Mouse (Mus musculus): Measurements from ENCODE around the gene Zic2. TPM values are rescaled to one million over a fixed set of nuclear protein-coding genes. Genes with fewer than 3 reads are reported as not detected.

Gene Zic2
- polyA plus RNA-seq, 1 experiment from 2014 or later: 2.1 TPM

- peaks cover 5% of the 10 kb centered on the region for H3K4me1 ChIP-seq (ENCODE audit: control insufficient read depth, insufficient read depth, low read length)
- H3K27me3 ChIP-seq (ENCODE audit: control insufficient read depth, insufficient read depth, low read length): peaks cover 65% of the 10 kb centered on the region
- ATAC-seq (replicated peaks; ENCODE audit: insufficient number of reproducible peaks, low FRiP score, low TSS enrichment, low read depth): no peak
- no peak overlapping the region for H3K27ac ChIP-seq (replicated peaks; ENCODE audit: low read depth, low read length)
- H3K4me2 ChIP-seq (ENCODE audit: low read depth, low read length): peak overlapping the region; percentile 10; the same call in 1 of the 2 replicates
- DNase-seq (ENCODE audit: low spot score): peak; percentile 49
- no peak overlapping the region for H3K4me3 ChIP-seq (ENCODE audit: low read depth, low read length)
- 4% methylated on average over 2 of the region's 2 CpGs for WGBS
- H3K9ac ChIP-seq (replicated peaks; ENCODE audit: low read length): peak overlapping the region; percentile 18; the same call in 1 of the 2 replicates
- no peaks in the 10 kb centered on the region for H3K36me3 ChIP-seq (replicated peaks; ENCODE audit: control insufficient read depth, insufficient read depth, low read depth, low read length)
- H3K9me3 ChIP-seq (replicated peaks; ENCODE audit: control insufficient read depth, low read length): no peaks in the 10 kb centered on the region
Measured at GRCm38 (mm10) chr14:122480355-122480754, 5.1 kb downstream of the Zic2 start.

DNA sequence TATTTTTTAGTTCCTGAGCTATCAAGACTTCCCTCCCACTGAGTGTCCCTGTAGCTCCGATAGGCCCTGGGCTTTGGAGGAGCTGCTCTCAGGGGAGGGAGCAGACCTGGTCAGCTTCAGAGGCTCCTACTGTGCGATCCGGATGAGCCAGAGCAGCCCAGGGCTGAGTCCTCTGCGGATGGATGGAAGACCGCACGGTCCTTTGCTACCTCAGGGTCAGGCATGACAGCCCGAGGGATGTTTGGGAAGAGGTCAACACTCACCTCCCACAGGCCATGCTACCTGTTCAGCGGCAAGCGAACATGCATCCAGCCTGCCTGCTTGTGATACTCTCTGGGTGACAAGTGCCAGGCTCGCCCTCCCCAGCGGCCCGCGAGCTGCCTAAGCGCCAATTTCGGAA is 5.9 kb downstream of the Zic2 start:
- H3K27me3 ChIP-seq (ENCODE audit: control insufficient read depth, insufficient read depth, low read length): peaks cover 57% of the 10 kb centered on the region
- ATAC-seq (replicated peaks; ENCODE audit: insufficient number of reproducible peaks, low FRiP score, low TSS enrichment, low read depth): 0 out of 2 replicates have a peak, but pooled peaks have one; percentile 47
- peak; percentile 24 for DNase-seq (ENCODE audit: low spot score)
- peaks cover 3% of the 10 kb centered on the region; the same call in 1 of the 2 replicates for H3K4me1 ChIP-seq (ENCODE audit: control insufficient read depth, insufficient read depth, low read length)
- H3K36me3 ChIP-seq (replicated peaks; ENCODE audit: control insufficient read depth, insufficient read depth, low read depth, low read length): no peaks in the 10 kb centered on the region
- no peak overlapping the region for H3K4me2 ChIP-seq (ENCODE audit: low read depth, low read length)
- WGBS: 4% methylated on average over 15 of the region's 15 CpGs
- no peak overlapping the region for H3K9ac ChIP-seq (replicated peaks; ENCODE audit: low read length)
- H3K9me3 ChIP-seq (replicated peaks; ENCODE audit: control insufficient read depth, low read length): no peaks in the 10 kb centered on the region
- no peak overlapping the region; the same call in 1 of the 2 replicates for H3K4me3 ChIP-seq (ENCODE audit: low read depth, low read length)
- no peak overlapping the region for H3K27ac ChIP-seq (replicated peaks; ENCODE audit: low read depth, low read length)

DNA sequence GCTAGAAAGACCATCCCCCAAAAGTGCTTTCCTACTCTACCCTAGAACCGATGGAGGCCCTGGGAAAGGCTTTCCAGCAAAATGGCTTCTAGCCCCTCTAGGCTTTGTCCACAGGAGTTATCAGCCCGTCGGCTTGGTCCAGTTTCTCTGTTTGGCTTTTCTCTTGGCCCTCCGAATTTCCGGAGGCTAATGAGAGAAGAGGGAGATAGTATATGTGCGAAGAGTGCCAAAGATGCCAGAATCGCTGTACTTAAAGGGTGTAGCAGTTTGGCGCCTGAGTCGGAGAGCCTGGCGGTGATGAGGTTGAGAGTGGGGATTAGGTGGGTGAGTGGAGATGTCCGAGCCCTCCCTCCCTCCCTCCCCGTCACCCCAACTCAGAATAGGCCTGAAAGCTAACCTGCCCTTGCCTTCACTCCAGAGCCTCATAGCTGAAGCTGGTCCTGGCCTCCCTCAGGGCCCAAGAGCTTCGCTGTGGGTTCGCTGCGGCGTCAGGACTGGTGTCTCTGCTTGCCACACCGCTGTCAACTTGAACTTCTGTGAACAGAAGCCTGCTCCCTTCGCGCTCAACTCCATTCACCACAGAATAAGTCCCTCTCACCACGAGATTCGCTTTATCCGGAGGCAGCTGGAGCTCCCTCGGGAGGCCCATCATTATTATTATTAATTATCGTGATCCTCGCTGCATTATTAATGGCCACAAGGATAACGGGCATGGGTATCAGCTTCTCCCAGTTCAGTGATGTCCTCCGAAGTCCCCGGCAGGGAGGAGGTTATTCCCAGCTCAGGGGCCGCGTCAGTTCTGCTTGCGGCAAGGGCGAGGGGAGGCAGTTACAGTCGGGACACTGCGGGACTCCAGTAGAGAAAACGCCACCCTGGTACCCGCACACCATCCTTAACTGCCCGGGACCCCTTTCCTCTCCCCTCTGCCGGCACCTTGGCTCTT is 7.1 kb downstream of the Zic2 start:
- peaks cover 3% of the 10 kb centered on the region; the same call in 1 of the 2 replicates for H3K4me1 ChIP-seq (ENCODE audit: control insufficient read depth, insufficient read depth, low read length)

GRCm38 (mm10) chr14:122483024-122483385 is 7.8 kb downstream of the Zic2 start:
- Histone ChIP-seq H3K4me2 (ENCODE audit: low read depth, low read length) (peak overlapping the region; percentile 2; the same call in 1 of the 2 replicates), H3K4me3 (ENCODE audit: low read depth, low read length) (no peak overlapping the region), H3K36me3 (replicated peaks; ENCODE audit: control insufficient read depth, insufficient read depth, low read depth, low read length) (no peaks in the 10 kb centered on the region), H3K9ac (replicated peaks; ENCODE audit: low read length) (no peak overlapping the region), H3K4me1 (ENCODE audit: control insufficient read depth, insufficient read depth, low read length) (peaks cover 3% of the 10 kb centered on the region; the same call in 1 of the 2 replicates), H3K27ac (replicated peaks; ENCODE audit: low read depth, low read length) (no peak overlapping the region), H3K27me3 (ENCODE audit: control insufficient read depth, insufficient read depth, low read length) (peaks cover 54% of the 10 kb centered on the region), H3K9me3 (replicated peaks; ENCODE audit: control insufficient read depth, low read length) (no peaks in the 10 kb centered on the region)
- under 1% methylated on average over 5 of the region's 5 CpGs for WGBS
- DNase-seq (ENCODE audit: low spot score) (peak; percentile 27), ATAC-seq (replicated peaks; ENCODE audit: insufficient number of reproducible peaks, low FRiP score, low TSS enrichment, low read depth) (no peak)

More for the DNA sequence above, 7.1 kb downstream of the Zic2 start:
- H3K4me2 ChIP-seq (ENCODE audit: low read depth, low read length): peak overlapping the region; percentile 2; the same call in 1 of the 2 replicates
- ATAC-seq (replicated peaks; ENCODE audit: insufficient number of reproducible peaks, low FRiP score, low TSS enrichment, low read depth) (peak; percentile 25), DNase-seq (ENCODE audit: low spot score) (peak; percentile 41)
- no peak overlapping the region for H3K27ac ChIP-seq (replicated peaks; ENCODE audit: low read depth, low read length)
- no peaks in the 10 kb centered on the region for H3K36me3 ChIP-seq (replicated peaks; ENCODE audit: control insufficient read depth, insufficient read depth, low read depth, low read length)
- H3K9me3 ChIP-seq (replicated peaks; ENCODE audit: control insufficient read depth, low read length): no peaks in the 10 kb centered on the region
- peaks cover 54% of the 10 kb centered on the region for H3K27me3 ChIP-seq (ENCODE audit: control insufficient read depth, insufficient read depth, low read length)
- H3K9ac ChIP-seq (replicated peaks; ENCODE audit: low read length): no peak overlapping the region
- H3K4me3 ChIP-seq (ENCODE audit: low read depth, low read length): no peak overlapping the region
- WGBS: under 1% methylated on average over 38 of the region's 38 CpGs

DNA sequence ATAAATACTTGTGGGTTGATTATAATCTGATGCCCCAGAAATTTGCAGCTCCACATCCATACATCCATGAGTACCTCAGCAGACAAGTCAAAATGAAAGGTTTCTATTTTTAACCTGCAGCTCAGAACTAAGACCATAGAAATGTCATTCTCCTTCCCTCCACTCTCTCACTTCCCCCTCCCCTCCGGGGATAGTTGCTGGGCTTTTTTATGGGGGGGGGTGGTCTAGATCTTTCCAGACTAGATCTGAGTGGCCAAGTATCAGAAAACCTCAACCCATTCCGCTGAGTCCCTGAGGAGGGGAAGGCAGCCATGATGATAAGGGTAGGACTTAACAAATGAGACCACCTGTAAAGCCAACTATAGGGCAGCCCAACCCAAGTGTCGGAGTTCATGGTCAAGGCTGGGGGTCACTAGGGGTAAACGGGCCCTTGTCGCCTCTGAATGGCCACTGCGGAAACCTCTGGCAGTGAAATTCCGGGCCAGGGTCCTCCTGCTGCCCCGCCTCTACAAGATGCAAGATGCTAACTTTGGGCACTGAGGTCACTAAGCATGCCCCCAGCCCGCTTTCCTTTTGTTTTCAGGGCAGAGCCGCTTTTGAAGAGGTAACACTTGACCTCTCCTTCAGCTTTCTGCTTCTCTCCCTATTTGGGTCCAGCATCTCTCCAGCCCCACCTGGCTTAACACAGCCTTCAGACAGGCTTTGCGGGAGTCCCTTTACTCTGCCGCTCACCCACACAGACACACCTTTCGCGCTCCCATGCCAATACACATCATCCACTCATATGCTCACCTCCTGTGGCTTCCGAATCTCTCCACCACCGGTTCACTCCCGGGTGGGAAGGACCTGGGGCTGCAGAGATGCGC is 8.6 kb downstream of the Zic2 start:
- H3K36me3 ChIP-seq (replicated peaks; ENCODE audit: control insufficient read depth, insufficient read depth, low read depth, low read length): no peaks in the 10 kb centered on the region
- no peak overlapping the region for H3K9ac ChIP-seq (replicated peaks; ENCODE audit: low read length)
- peaks cover 51% of the 10 kb centered on the region for H3K27me3 ChIP-seq (ENCODE audit: control insufficient read depth, insufficient read depth, low read length)
- H3K27ac ChIP-seq (replicated peaks; ENCODE audit: low read depth, low read length): no peak overlapping the region
- H3K9me3 ChIP-seq (replicated peaks; ENCODE audit: control insufficient read depth, low read length): no peaks in the 10 kb centered on the region
- peaks cover 2% of the 10 kb centered on the region; the same call in 1 of the 2 replicates for H3K4me1 ChIP-seq (ENCODE audit: control insufficient read depth, insufficient read depth, low read length)
- DNase-seq (ENCODE audit: low spot score) (peak; percentile 12), ATAC-seq (replicated peaks; ENCODE audit: insufficient number of reproducible peaks, low FRiP score, low TSS enrichment, low read depth) (no peak)
- H3K4me3 ChIP-seq (ENCODE audit: low read depth, low read length): no peak overlapping the region
- H3K4me2 ChIP-seq (ENCODE audit: low read depth, low read length): no peak overlapping the region
- 1% methylated on average over 18 of the region's 18 CpGs for WGBS

GRCm38 (mm10) chr14:122484458-122484843 is 9.2 kb downstream of the Zic2 start:
- H3K27ac ChIP-seq (replicated peaks; ENCODE audit: low read depth, low read length): no peak overlapping the region
- peaks cover 49% of the 10 kb centered on the region for H3K27me3 ChIP-seq (ENCODE audit: control insufficient read depth, insufficient read depth, low read length)
- ATAC-seq (replicated peaks; ENCODE audit: insufficient number of reproducible peaks, low FRiP score, low TSS enrichment, low read depth): no peak
- H3K4me1 ChIP-seq (ENCODE audit: control insufficient read depth, insufficient read depth, low read length): no peaks in the 10 kb centered on the region
- H3K36me3 ChIP-seq (replicated peaks; ENCODE audit: control insufficient read depth, insufficient read depth, low read depth, low read length): no peaks in the 10 kb centered on the region
- no peak overlapping the region for H3K9ac ChIP-seq (replicated peaks; ENCODE audit: low read length)
- no peak for DNase-seq (ENCODE audit: low spot score)
- no peak overlapping the region for H3K4me3 ChIP-seq (ENCODE audit: low read depth, low read length)
- H3K9me3 ChIP-seq (replicated peaks; ENCODE audit: control insufficient read depth, low read length): no peaks in the 10 kb centered on the region
- WGBS: 7% methylated on average over 4 of the region's 4 CpGs
- H3K4me2 ChIP-seq (ENCODE audit: low read depth, low read length): no peak overlapping the region

DNA sequence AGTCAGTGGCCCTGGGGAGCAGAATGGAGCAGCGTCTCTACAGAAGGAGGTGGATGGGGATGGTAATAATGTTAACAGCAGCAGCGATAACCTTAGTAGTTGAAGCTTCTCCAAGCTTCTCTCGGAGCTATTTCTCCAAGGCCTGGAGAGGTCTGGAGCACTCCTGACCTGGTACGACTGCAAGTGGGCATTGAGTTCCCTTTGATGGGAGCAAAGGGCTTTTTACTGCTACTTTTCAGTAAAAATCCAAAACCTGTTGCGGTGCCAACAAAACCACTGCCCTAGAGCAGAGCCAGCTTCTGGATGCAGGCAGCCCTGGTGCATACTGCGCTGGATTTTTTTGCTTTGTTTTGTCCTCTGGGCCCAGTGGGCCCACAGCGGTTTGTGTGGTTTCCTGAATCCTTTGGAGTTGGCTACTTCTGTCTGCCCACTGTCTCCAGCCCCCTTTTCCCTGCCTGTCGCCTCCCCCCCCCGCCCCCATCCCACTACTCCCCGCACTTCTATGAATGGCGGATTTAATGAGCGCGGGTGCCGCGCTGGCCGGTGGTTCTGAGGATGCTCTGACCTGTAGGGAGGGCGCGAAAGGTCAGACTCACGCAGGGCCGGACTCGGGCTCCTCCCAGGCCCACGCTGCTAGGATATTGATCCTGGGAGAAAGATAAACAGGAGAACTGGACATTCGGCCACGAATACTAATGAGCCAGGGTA is 9.8 kb downstream of the Zic2 start:
- H3K9me3 ChIP-seq (replicated peaks; ENCODE audit: control insufficient read depth, low read length): no peaks in the 10 kb centered on the region
- H3K27ac ChIP-seq (replicated peaks; ENCODE audit: low read depth, low read length): no peak overlapping the region
- H3K9ac ChIP-seq (replicated peaks; ENCODE audit: low read length): no peak overlapping the region
- H3K4me2 ChIP-seq (ENCODE audit: low read depth, low read length): no peak overlapping the region; the same call in 1 of the 2 replicates
- H3K4me3 ChIP-seq (ENCODE audit: low read depth, low read length): no peak overlapping the region
- DNase-seq (ENCODE audit: low spot score): peak; percentile 13
- peaks cover 49% of the 10 kb centered on the region for H3K27me3 ChIP-seq (ENCODE audit: control insufficient read depth, insufficient read depth, low read length)
- 1% methylated on average over 24 of the region's 24 CpGs for WGBS
- no peaks in the 10 kb centered on the region for H3K36me3 ChIP-seq (replicated peaks; ENCODE audit: control insufficient read depth, insufficient read depth, low read depth, low read length)
- no peaks in the 10 kb centered on the region for H3K4me1 ChIP-seq (ENCODE audit: control insufficient read depth, insufficient read depth, low read length)
- ATAC-seq (replicated peaks; ENCODE audit: insufficient number of reproducible peaks, low FRiP score, low TSS enrichment, low read depth): no peak

All from embryonic facial prominence, embryonic 11.5 days (tissue).